Mouse (Mus musculus) heart, adult 18-20 months (tissue): ENCODE results near the gene Ccdc85c. TPM values are rescaled to one million over a fixed set of nuclear protein-coding genes. Genes with fewer than 3 reads are reported as not detected.

Experiments
- DNase-seq, 2 experiments: peaks; one replicate each; pipeline ENCODE4 v3.0.0; 2021 to 2022; ENCODE audit warnings: mixed read lengths in 1 of 2
- total RNA-seq, 2 experiments: library from RNA; stranded (reverse); gene quantifications; 2 replicates each; pipeline ENCODE4 v1.2.3; 2021

The Ccdc85c gene
- total RNA-seq, 2 experiments from 2014 or later = 38.5 to 42.5 TPM

- DNase-seq = no peak
Observed at GRCm38 (mm10) chr12:108174606-108175505, 100.4 kb downstream of the Ccdc85c start.

- DNase-seq = no peak
Observed at GRCm38 (mm10) chr12:108172639-108173038, 102.6 kb downstream of the Ccdc85c start.

- DNase-seq = no peak
Observed at GRCm38 (mm10) chr12:108171336-108171735, 103.9 kb downstream of the Ccdc85c start.

- DNase-seq = no peak
Observed at GRCm38 (mm10) chr12:108170467-108170866, 104.8 kb downstream of the Ccdc85c start.

GRCm38 (mm10) chr12:108168909-108169308 is 106.3 kb downstream of the Ccdc85c start:
- no peak for DNase-seq

GRCm38 (mm10) chr12:108163706-108164105 is 111.5 kb downstream of the Ccdc85c start:
- DNase-seq = no peak

- no peak for DNase-seq
Observed at GRCm38 (mm10) chr12:108162036-108162435, 113.2 kb downstream of the Ccdc85c start.

- no peak for DNase-seq
Observed at GRCm38 (mm10) chr12:108159863-108160262, 115.4 kb downstream of the Ccdc85c start.

Other genes with a start within 250 kb of the Ccdc85c start
- gene Setd3, start 96.1 kb downstream of the Ccdc85c start, total RNA-seq = 10 to 100 TPM; 89.9 to 97.2 TPM
- gene Ccnk, start 95.8 kb downstream of the Ccdc85c start, total RNA-seq = 10 to 100 TPM; 25.6 to 30.2 TPM
- gene Hhipl1, start 30.8 kb upstream of the Ccdc85c start, total RNA-seq = 1 to 10 TPM; 1.3 to 2.1 TPM
- under 1 TPM; 0.45 to 0.95 TPM for gene Cyp46a1, start 59.0 kb upstream of the Ccdc85c start, total RNA-seq
- gene Eml1, start 95.5 kb upstream of the Ccdc85c start, total RNA-seq = 10 to 100 TPM; 81.3 to 95.3 TPM